Mouse (Mus musculus): ENCODE measurements around the gene Adora1.

GRCm38 (mm10) chr1:134231681-134232080, 3.5 kb downstream of the Adora1 start:
- TF ChIP-seq CTCF (conservative IDR thresholded peaks at IDR 0.05; ENCODE audit: insufficient read depth, insufficient read length, low read depth, low read length) (no peak), POLR2A (IDR thresholded peaks at IDR 0.05; ENCODE audit: low read depth, low read length) (no peak)
